Mouse (Mus musculus): ENCODE data around the gene Serpine1.
A peak's percentile ranks its signal among the peaks of the same experiment; 100 is the strongest.

DNA sequence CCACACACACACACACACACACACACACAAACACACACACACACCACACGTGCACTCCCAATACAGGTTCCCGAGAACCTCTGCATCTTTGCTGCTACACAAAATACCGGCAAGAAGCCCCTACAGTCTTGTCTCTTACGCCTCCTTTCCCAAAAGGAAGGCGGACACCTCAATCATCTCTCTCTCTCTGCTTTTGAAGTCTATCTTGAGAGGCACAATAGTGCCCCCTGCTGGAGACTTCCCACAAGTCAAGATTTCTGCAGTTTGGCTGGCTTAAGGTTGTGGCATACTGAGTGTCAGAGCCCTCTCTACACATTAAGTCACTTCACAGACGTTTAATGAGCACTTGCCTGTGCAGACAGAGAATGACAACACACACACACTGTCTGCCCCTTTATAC lies 35.0 kb upstream of the Serpine1 start:
- TF ChIP-seq GABPA (IDR thresholded peaks at IDR 0.05; ENCODE audit: low read depth, low read length) (no peak), USF1 (IDR thresholded peaks at IDR 0.05; ENCODE audit: low read depth, low read length) (no peak), SMC3 (IDR thresholded peaks at IDR 0.05; ENCODE audit: low read depth, low read length) (peak; percentile 95), CTCF (IDR thresholded peaks at IDR 0.05 in 2 of 3, conservative IDR thresholded peaks at IDR 0.05 in 1 of 3; ENCODE audit: control insufficient read depth in 1 of 3, insufficient read depth in 1 of 3, low read depth in 2 of 3, low read length in 3 of 3, poor library complexity in 1 of 3, severe bottlenecking in 1 of 3) (peak; percentile 69 to 97 (median 77)), EP300 (IDR thresholded peaks at IDR 0.05; ENCODE audit: low read depth in 1 of 2, low read length in 2 of 2) (no peak), SIN3A (IDR thresholded peaks at IDR 0.05; ENCODE audit: low read length) (0 out of 2 replicates have a peak, but pooled peaks have one; percentile 31), POLR2A (IDR thresholded peaks at IDR 0.05; ENCODE audit: control insufficient read depth in 1 of 2, insufficient read depth in 1 of 2, low read depth in 1 of 2, low read length in 2 of 2, poor library complexity in 1 of 2) (0 out of 4 replicates have a peak, but pooled peaks of 1 of the 2 experiments have one; percentile 17), E2F4 (IDR thresholded peaks at IDR 0.05; ENCODE audit: borderline replicate concordance, low read depth, low read length) (no peak), BHLHE40 (IDR thresholded peaks at IDR 0.05; ENCODE audit: borderline replicate concordance, low read depth, low read length) (peak; percentile 52; the same call in 1 of the 2 replicates), ZC3H11A (IDR thresholded peaks at IDR 0.05; ENCODE audit: low read depth, low read length) (peak; percentile 93), JUND (IDR thresholded peaks at IDR 0.05; ENCODE audit: low read depth, low read length) (no peak), ETS1 (IDR thresholded peaks at IDR 0.05; ENCODE audit: low read depth, low read length) (no peak), KAT2A (conservative IDR thresholded peaks at IDR 0.05; ENCODE audit: low read depth, low read length) (no peak)

Measured in MEL (cell line).